Mouse (Mus musculus): ENCODE data around the gene Ushbp1. TPM values are rescaled to one million over a fixed set of nuclear protein-coding genes. Genes with fewer than 3 reads are reported as not detected.
"Not testable (repeated sequence)": the region's sequence is repeated elsewhere in the genome, so short reads cannot be mapped to it uniquely, and the experiment has no call there.

Gene Ushbp1
- 4.1 and 4.5 TPM in 2 replicates for polyA plus RNA-seq (2015; fragmentation: Nextera tagmentation; extraction: Ambion mirVana)

- Histone ChIP-seq H3K27me3 (ENCODE audit: control insufficient read depth, insufficient read depth, low read length) (no peaks in the 10 kb centered on the region), H3K27ac (replicated peaks) (peak within 1 kb of the TSS; percentile 45), H3K9ac (ENCODE audit: low read length) (no peak within 1 kb of the TSS; the same call in 1 of the 2 replicates), H3K4me1 (replicated peaks; ENCODE audit: control insufficient read depth, insufficient read depth) (peaks cover 5% of the 10 kb centered on the region; the same call in 1 of the 2 replicates), H3K36me3 (ENCODE audit: control insufficient read depth, insufficient read depth, low read length) (peaks cover 6% of the 10 kb centered on the region; the same call in 1 of the 2 replicates), H3K4me2 (replicated peaks; ENCODE audit: low read depth) (peak within 1 kb of the TSS; percentile 42; the same call in 1 of the 2 replicates), H3K4me3 (ENCODE audit: low read depth, low read length) (peak within 1 kb of the TSS; percentile 67), H3K9me3 (ENCODE audit: control insufficient read depth, low read length) (no peaks in the 10 kb centered on the region)
- DNase-seq (ENCODE audit: low spot score) (no peak), ATAC-seq (ENCODE audit: low FRiP score, low TSS enrichment) (no peak)
- TF ChIP-seq CTCF (IDR thresholded peaks at IDR 0.05; ENCODE audit: low read depth) (no peak), EP300 (optimal IDR thresholded peaks at IDR 0.05) (no peak)
- 80% methylated on average over 9 of the region's 9 CpGs for WGBS
These were observed at the start of gene Ushbp1 for GRCm38 (mm10) chr8:71395629-71396028. Gene Ushbp1, minus strand, starts transcription at chr8:71395802.

GRCm38 (mm10) chr8:71445096-71445495 lies 49.5 kb upstream of the Ushbp1 start:
- Histone ChIP-seq H3K9me3 (ENCODE audit: control insufficient read depth, low read length) (no peaks in the 10 kb centered on the region), H3K4me3 (ENCODE audit: low read depth, low read length) (no peak overlapping the region), H3K36me3 (ENCODE audit: control insufficient read depth, insufficient read depth, low read length) (no peaks in the 10 kb centered on the region), H3K27me3 (ENCODE audit: control insufficient read depth, insufficient read depth, low read length) (no peaks in the 10 kb centered on the region), H3K4me1 (replicated peaks; ENCODE audit: control insufficient read depth, insufficient read depth) (no peaks in the 10 kb centered on the region), H3K27ac (replicated peaks) (no peak overlapping the region), H3K4me2 (replicated peaks; ENCODE audit: low read depth) (no peak overlapping the region), H3K9ac (ENCODE audit: low read length) (no peak overlapping the region)
- TF ChIP-seq CTCF (IDR thresholded peaks at IDR 0.05; ENCODE audit: low read depth) (no peak), EP300 (optimal IDR thresholded peaks at IDR 0.05) (no peak)
- ATAC-seq (ENCODE audit: low FRiP score, low TSS enrichment) = no peak
- 73% methylated on average over 7 of the region's 7 CpGs for WGBS
- no peak for DNase-seq (ENCODE audit: low spot score)

- H3K27ac ChIP-seq (replicated peaks) = no peak overlapping the region
- H3K9me3 ChIP-seq (ENCODE audit: control insufficient read depth, low read length) = no peaks in the 10 kb centered on the region
- H3K4me1 ChIP-seq (replicated peaks; ENCODE audit: control insufficient read depth, insufficient read depth) = no peaks in the 10 kb centered on the region
- no peak overlapping the region for H3K4me2 ChIP-seq (replicated peaks; ENCODE audit: low read depth)
- ATAC-seq (ENCODE audit: low FRiP score, low TSS enrichment) (no peak), DNase-seq (ENCODE audit: low spot score) (peak; percentile 41)
- no peaks in the 10 kb centered on the region for H3K27me3 ChIP-seq (ENCODE audit: control insufficient read depth, insufficient read depth, low read length)
- H3K9ac ChIP-seq (ENCODE audit: low read length) = no peak overlapping the region
- TF ChIP-seq CTCF (IDR thresholded peaks at IDR 0.05; ENCODE audit: low read depth) (peak; percentile 88), EP300 (optimal IDR thresholded peaks at IDR 0.05) (no peak)
- no peak overlapping the region for H3K4me3 ChIP-seq (ENCODE audit: low read depth, low read length)
- WGBS = 1% methylated on average over 7 of the region's 7 CpGs
- no peaks in the 10 kb centered on the region for H3K36me3 ChIP-seq (ENCODE audit: control insufficient read depth, insufficient read depth, low read length)
These were observed 45.8 kb upstream of the Ushbp1 start for GRCm38 (mm10) chr8:71441404-71441803.

GRCm38 (mm10) chr8:71437041-71437440 lies 41.4 kb upstream of the Ushbp1 start:
- Histone ChIP-seq H3K27me3 (ENCODE audit: control insufficient read depth, insufficient read depth, low read length) (no peaks in the 10 kb centered on the region), H3K4me2 (replicated peaks; ENCODE audit: low read depth) (no peak overlapping the region), H3K4me1 (replicated peaks; ENCODE audit: control insufficient read depth, insufficient read depth) (no peaks in the 10 kb centered on the region), H3K9me3 (ENCODE audit: control insufficient read depth, low read length) (no peaks in the 10 kb centered on the region), H3K36me3 (ENCODE audit: control insufficient read depth, insufficient read depth, low read length) (no peaks in the 10 kb centered on the region), H3K4me3 (ENCODE audit: low read depth, low read length) (no peak overlapping the region), H3K9ac (ENCODE audit: low read length) (no peak overlapping the region), H3K27ac (replicated peaks) (no peak overlapping the region)
- 32% methylated on average over 3 of the region's 3 CpGs for WGBS
- DNase-seq (ENCODE audit: low spot score) = no peak
- ATAC-seq (ENCODE audit: low FRiP score, low TSS enrichment) = no peak
- no peak for TF ChIP-seq CTCF (IDR thresholded peaks at IDR 0.05; ENCODE audit: low read depth)
- no peak for TF ChIP-seq EP300 (optimal IDR thresholded peaks at IDR 0.05)

- not testable (repeated sequence) for H3K36me3 ChIP-seq (ENCODE audit: control insufficient read depth, insufficient read depth, low read length); ATAC-seq (ENCODE audit: low FRiP score, low TSS enrichment); H3K27ac ChIP-seq (replicated peaks); H3K4me3 ChIP-seq (ENCODE audit: low read depth, low read length); H3K4me2 ChIP-seq (replicated peaks; ENCODE audit: low read depth); H3K4me1 ChIP-seq (replicated peaks; ENCODE audit: control insufficient read depth, insufficient read depth); H3K9me3 ChIP-seq (ENCODE audit: control insufficient read depth, low read length); H3K27me3 ChIP-seq (ENCODE audit: control insufficient read depth, insufficient read depth, low read length); H3K9ac ChIP-seq (ENCODE audit: low read length); DNase-seq (ENCODE audit: low spot score)
- WGBS = 78% methylated on average over 1 of the region's 1 CpGs
These were observed 37.3 kb upstream of the Ushbp1 start for GRCm38 (mm10) chr8:71432935-71433334.

GRCm38 (mm10) chr8:71422121-71422520 lies 26.5 kb upstream of the Ushbp1 start:
- Histone ChIP-seq H3K4me3 (ENCODE audit: low read depth, low read length) (no peak overlapping the region), H3K9ac (ENCODE audit: low read length) (no peak overlapping the region), H3K27me3 (ENCODE audit: control insufficient read depth, insufficient read depth, low read length) (no peaks in the 10 kb centered on the region), H3K4me2 (replicated peaks; ENCODE audit: low read depth) (no peak overlapping the region), H3K4me1 (replicated peaks; ENCODE audit: control insufficient read depth, insufficient read depth) (no peaks in the 10 kb centered on the region), H3K36me3 (ENCODE audit: control insufficient read depth, insufficient read depth, low read length) (no peaks in the 10 kb centered on the region), H3K27ac (replicated peaks) (no peak overlapping the region), H3K9me3 (ENCODE audit: control insufficient read depth, low read length) (no peaks in the 10 kb centered on the region)
- TF ChIP-seq CTCF (IDR thresholded peaks at IDR 0.05; ENCODE audit: low read depth) = no peak
- TF ChIP-seq EP300 (optimal IDR thresholded peaks at IDR 0.05) = no peak
- no peak for DNase-seq (ENCODE audit: low spot score)
- no peak for ATAC-seq (ENCODE audit: low FRiP score, low TSS enrichment)
